Mouse (Mus musculus): ENCODE measurements at regions not wholly inside any gene's neighbourhood (a gene's known extent, or its start where the extent isn't known, plus 50 kb on each side); places are given as distances from the start of the nearest gene placed in this dataset.

GRCm38 (mm10) chr3:33915777-33916176 is 71.7 kb upstream of the Ccdc39 start:
- no peak for ATAC-seq (ENCODE audit: low FRiP score)
- Histone ChIP-seq H3K9ac (no peak overlapping the region), H3K27me3 (ENCODE audit: control insufficient read depth, insufficient read depth, low read length) (peaks cover 17% of the 10 kb centered on the region; the same call in 1 of the 2 replicates), H3K27ac (no peak overlapping the region), H3K4me1 (replicated peaks; ENCODE audit: control insufficient read depth, insufficient read depth, low read length) (no peaks in the 10 kb centered on the region), H3K36me3 (replicated peaks; ENCODE audit: control insufficient read depth, insufficient read depth) (no peaks in the 10 kb centered on the region), H3K4me2 (replicated peaks) (no peak overlapping the region), H3K9me3 (ENCODE audit: control insufficient read depth, low read length) (no peaks in the 10 kb centered on the region), H3K4me3 (replicated peaks; ENCODE audit: low read length) (no peak overlapping the region)
- DNase-seq (ENCODE audit: low spot score) = no peak

- Histone ChIP-seq H3K4me3 (replicated peaks; ENCODE audit: low read length) (no peak overlapping the region), H3K4me1 (replicated peaks; ENCODE audit: control insufficient read depth, insufficient read depth, low read length) (no peaks in the 10 kb centered on the region), H3K9ac (no peak overlapping the region), H3K4me2 (replicated peaks) (no peak overlapping the region), H3K9me3 (ENCODE audit: control insufficient read depth, low read length) (no peaks in the 10 kb centered on the region), H3K36me3 (replicated peaks; ENCODE audit: control insufficient read depth, insufficient read depth) (no peaks in the 10 kb centered on the region), H3K27me3 (ENCODE audit: control insufficient read depth, insufficient read depth, low read length) (peaks cover 12% of the 10 kb centered on the region; the same call in 1 of the 2 replicates), H3K27ac (no peak overlapping the region)
- WGBS = 71% methylated on average over 10 of the region's 10 CpGs
- DNase-seq (ENCODE audit: low spot score) = no peak
- ATAC-seq (ENCODE audit: low FRiP score) = no peak
Measured at GRCm38 (mm10) chr3:33916318-33916717, 72.2 kb upstream of the Ccdc39 start.

- no peaks in the 10 kb centered on the region for H3K9me3 ChIP-seq (ENCODE audit: control insufficient read depth, low read length)
- 96% methylated on average over 6 of the region's 6 CpGs for WGBS
- H3K9ac ChIP-seq = no peak overlapping the region
- no peak overlapping the region for H3K4me3 ChIP-seq (replicated peaks; ENCODE audit: low read length)
- no peaks in the 10 kb centered on the region for H3K36me3 ChIP-seq (replicated peaks; ENCODE audit: control insufficient read depth, insufficient read depth)
- no peak for ATAC-seq (ENCODE audit: low FRiP score)
- no peaks in the 10 kb centered on the region for H3K4me1 ChIP-seq (replicated peaks; ENCODE audit: control insufficient read depth, insufficient read depth, low read length)
- H3K4me2 ChIP-seq (replicated peaks) = no peak overlapping the region
- no peak for DNase-seq (ENCODE audit: low spot score)
- peaks cover 8% of the 10 kb centered on the region; the same call in 1 of the 2 replicates for H3K27me3 ChIP-seq (ENCODE audit: control insufficient read depth, insufficient read depth, low read length)
- no peak overlapping the region for H3K27ac ChIP-seq
Measured at GRCm38 (mm10) chr3:33916818-33917217, 72.7 kb upstream of the Ccdc39 start.

GRCm38 (mm10) chr3:33918785-33919184 is 74.7 kb upstream of the Ccdc39 start:
- Histone ChIP-seq H3K9me3 (ENCODE audit: control insufficient read depth, low read length) (no peaks in the 10 kb centered on the region), H3K36me3 (replicated peaks; ENCODE audit: control insufficient read depth, insufficient read depth) (no peaks in the 10 kb centered on the region), H3K4me1 (replicated peaks; ENCODE audit: control insufficient read depth, insufficient read depth, low read length) (no peaks in the 10 kb centered on the region), H3K4me3 (replicated peaks; ENCODE audit: low read length) (no peak overlapping the region), H3K27me3 (ENCODE audit: control insufficient read depth, insufficient read depth, low read length) (peaks cover 8% of the 10 kb centered on the region; the same call in 1 of the 2 replicates), H3K9ac (no peak overlapping the region), H3K4me2 (replicated peaks) (no peak overlapping the region), H3K27ac (no peak overlapping the region)
- WGBS = 10% methylated on average over 10 of the region's 10 CpGs
- peak; percentile 91 for DNase-seq (ENCODE audit: low spot score)
- peak; percentile 43; the same call in 1 of the 2 replicates for ATAC-seq (ENCODE audit: low FRiP score)

GRCm38 (mm10) chr3:33925072-33925471 is 81.0 kb upstream of the Ccdc39 start:
- DNase-seq (ENCODE audit: low spot score) (no peak), ATAC-seq (ENCODE audit: low FRiP score) (no peak)
- no peaks in the 10 kb centered on the region for H3K27me3 ChIP-seq (ENCODE audit: control insufficient read depth, insufficient read depth, low read length)
- WGBS = 84% methylated on average over 4 of the region's 4 CpGs
- no peak overlapping the region for H3K27ac ChIP-seq
- H3K4me1 ChIP-seq (replicated peaks; ENCODE audit: control insufficient read depth, insufficient read depth, low read length) = no peaks in the 10 kb centered on the region
- H3K9ac ChIP-seq = no peak overlapping the region
- no peaks in the 10 kb centered on the region for H3K9me3 ChIP-seq (ENCODE audit: control insufficient read depth, low read length)
- no peak overlapping the region for H3K4me3 ChIP-seq (replicated peaks; ENCODE audit: low read length)
- no peak overlapping the region for H3K4me2 ChIP-seq (replicated peaks)
- no peaks in the 10 kb centered on the region for H3K36me3 ChIP-seq (replicated peaks; ENCODE audit: control insufficient read depth, insufficient read depth)

GRCm38 (mm10) chr3:33955064-33955463 is 64.7 kb upstream of the Fxr1 start:
- H3K27ac ChIP-seq = no peak overlapping the region
- H3K9ac ChIP-seq = no peak overlapping the region
- no peaks in the 10 kb centered on the region for H3K36me3 ChIP-seq (replicated peaks; ENCODE audit: control insufficient read depth, insufficient read depth)
- H3K4me2 ChIP-seq (replicated peaks) = no peak overlapping the region
- H3K4me3 ChIP-seq (replicated peaks; ENCODE audit: low read length) = no peak overlapping the region
- ATAC-seq (ENCODE audit: low FRiP score) (no peak), DNase-seq (ENCODE audit: low spot score) (no peak)
- H3K4me1 ChIP-seq (replicated peaks; ENCODE audit: control insufficient read depth, insufficient read depth, low read length) = 0 out of 2 replicates have a peak, but pooled peaks cover 5% of the 10 kb centered on the region
- WGBS = 1% methylated on average over 6 of the region's 6 CpGs
- H3K27me3 ChIP-seq (ENCODE audit: control insufficient read depth, insufficient read depth, low read length) = peaks cover 15% of the 10 kb centered on the region
- no peaks in the 10 kb centered on the region for H3K9me3 ChIP-seq (ENCODE audit: control insufficient read depth, low read length)

GRCm38 (mm10) chr3:33955854-33956624 is 63.7 kb upstream of the Fxr1 start:
- Histone ChIP-seq H3K9me3 (ENCODE audit: control insufficient read depth, low read length) (no peaks in the 10 kb centered on the region), H3K27ac (no peak overlapping the region), H3K4me1 (replicated peaks; ENCODE audit: control insufficient read depth, insufficient read depth, low read length) (0 out of 2 replicates have a peak, but pooled peaks cover 5% of the 10 kb centered on the region), H3K9ac (no peak overlapping the region), H3K27me3 (ENCODE audit: control insufficient read depth, insufficient read depth, low read length) (peaks cover 15% of the 10 kb centered on the region), H3K4me2 (replicated peaks) (peak overlapping the region; percentile 45), H3K36me3 (replicated peaks; ENCODE audit: control insufficient read depth, insufficient read depth) (no peaks in the 10 kb centered on the region), H3K4me3 (replicated peaks; ENCODE audit: low read length) (no peak overlapping the region)
- WGBS = 3% methylated on average over 19 of the region's 19 CpGs
- ATAC-seq (ENCODE audit: low FRiP score) (peak; percentile 65), DNase-seq (ENCODE audit: low spot score) (peak; percentile 87)

GRCm38 (mm10) chr3:33956625-33957023 is 63.1 kb upstream of the Fxr1 start:
- H3K4me2 ChIP-seq (replicated peaks) = no peak overlapping the region; the same call in 1 of the 2 replicates
- ATAC-seq (ENCODE audit: low FRiP score) = no peak

GRCm38 (mm10) chr3:33957676-33958075 is 62.1 kb upstream of the Fxr1 start:
- H3K36me3 ChIP-seq (replicated peaks; ENCODE audit: control insufficient read depth, insufficient read depth) = no peaks in the 10 kb centered on the region
- no peak for DNase-seq (ENCODE audit: low spot score)
- H3K4me2 ChIP-seq (replicated peaks) = no peak overlapping the region
- 88% methylated on average over 10 of the region's 10 CpGs for WGBS
- no peaks in the 10 kb centered on the region for H3K9me3 ChIP-seq (ENCODE audit: control insufficient read depth, low read length)
- 0 out of 2 replicates have a peak, but pooled peaks cover 5% of the 10 kb centered on the region for H3K4me1 ChIP-seq (replicated peaks; ENCODE audit: control insufficient read depth, insufficient read depth, low read length)
- H3K9ac ChIP-seq = no peak overlapping the region
- no peak for ATAC-seq (ENCODE audit: low FRiP score)
- peaks cover 15% of the 10 kb centered on the region for H3K27me3 ChIP-seq (ENCODE audit: control insufficient read depth, insufficient read depth, low read length)
- H3K27ac ChIP-seq = no peak overlapping the region
- no peak overlapping the region for H3K4me3 ChIP-seq (replicated peaks; ENCODE audit: low read length)

More at GRCm38 (mm10) chr3:33956625-33957023, 63.1 kb upstream of the Fxr1 start:
- 0 out of 2 replicates have a peak, but pooled peaks cover 5% of the 10 kb centered on the region for H3K4me1 ChIP-seq (replicated peaks; ENCODE audit: control insufficient read depth, insufficient read depth, low read length)
- peaks cover 15% of the 10 kb centered on the region for H3K27me3 ChIP-seq (ENCODE audit: control insufficient read depth, insufficient read depth, low read length)
- no peaks in the 10 kb centered on the region for H3K9me3 ChIP-seq (ENCODE audit: control insufficient read depth, low read length)
- no peaks in the 10 kb centered on the region for H3K36me3 ChIP-seq (replicated peaks; ENCODE audit: control insufficient read depth, insufficient read depth)
- WGBS = 45% methylated on average over 3 of the region's 3 CpGs
- no peak overlapping the region for H3K9ac ChIP-seq
- H3K4me3 ChIP-seq (replicated peaks; ENCODE audit: low read length) = no peak overlapping the region
- no peak for DNase-seq (ENCODE audit: low spot score)
- H3K27ac ChIP-seq = no peak overlapping the region

Measured in hindbrain, embryonic 14.5 days (tissue).